Mouse (Mus musculus) liver, embryonic 14.5 days (tissue): ENCODE results near the gene Lag3.

Experiments used
- CTCF ChIP-seq: IDR thresholded peaks from 2 replicates; pipeline ENCODE4 v1.5.1; 2016; ENCODE audit warnings: antibody characterized with exemption, low read depth, control low read depth
- EP300 ChIP-seq: IDR thresholded peaks from 2 replicates; pipeline ENCODE4 v1.6.1; 2016; ENCODE audit warnings: antibody characterized with exemption, low read depth

GRCm38 (mm10) chr6:124932314-124932695 lies 20.8 kb upstream of the Lag3 start:
- TF ChIP-seq CTCF (no peak), EP300 (no peak)
